Mouse (Mus musculus): ENCODE measurements around the gene Ltbp4. TPM values are rescaled to one million over a fixed set of nuclear protein-coding genes. Genes with fewer than 3 reads are reported as not detected.

Ltbp4 gene
- total RNA-seq, 2 experiments from 2014 or later: 55.8 to 66.9 TPM

- DNase-seq (ENCODE audit: low spot score): no peak
These were observed 9.3 kb downstream of the Ltbp4 start for GRCm38 (mm10) chr7:27328161-27328560.

- no peak for DNase-seq (ENCODE audit: low spot score)
These were observed 10.0 kb downstream of the Ltbp4 start for GRCm38 (mm10) chr7:27327500-27327899.

GRCm38 (mm10) chr7:27326101-27326880, 11.2 kb downstream of the Ltbp4 start:
- DNase-seq (ENCODE audit: low spot score): peak; percentile 59

GRCm38 (mm10) chr7:27325697-27326096, 11.8 kb downstream of the Ltbp4 start:
- peak; percentile 87 for DNase-seq (ENCODE audit: low spot score)

- no peak for DNase-seq (ENCODE audit: low spot score)
These were observed 12.6 kb downstream of the Ltbp4 start for GRCm38 (mm10) chr7:27324928-27325327.

- DNase-seq (ENCODE audit: low spot score): no peak
These were observed 13.3 kb downstream of the Ltbp4 start for GRCm38 (mm10) chr7:27324161-27324560.

GRCm38 (mm10) chr7:27323001-27323400, 14.5 kb downstream of the Ltbp4 start:
- no peak for DNase-seq (ENCODE audit: low spot score)

- no peak for DNase-seq (ENCODE audit: low spot score)
These were observed 15.2 kb downstream of the Ltbp4 start for GRCm38 (mm10) chr7:27322291-27322690.

- DNase-seq (ENCODE audit: low spot score): no peak
These were observed 18.1 kb downstream of the Ltbp4 start for GRCm38 (mm10) chr7:27319411-27319810.

- DNase-seq (ENCODE audit: low spot score): peak; percentile 91
These were observed 21.5 kb downstream of the Ltbp4 start for GRCm38 (mm10) chr7:27315958-27316357.

- no peak for DNase-seq (ENCODE audit: low spot score)
These were observed 23.1 kb downstream of the Ltbp4 start for GRCm38 (mm10) chr7:27314393-27314792.

- no peak for DNase-seq (ENCODE audit: low spot score)
These were observed 25.7 kb downstream of the Ltbp4 start for GRCm38 (mm10) chr7:27311651-27312284.

- no peak for DNase-seq (ENCODE audit: low spot score)
These were observed 26.4 kb downstream of the Ltbp4 start for GRCm38 (mm10) chr7:27310996-27311535.

- no peak for DNase-seq (ENCODE audit: low spot score)
These were observed 27.2 kb downstream of the Ltbp4 start for GRCm38 (mm10) chr7:27310306-27310705.

GRCm38 (mm10) chr7:27309832-27310231, 27.7 kb downstream of the Ltbp4 start:
- DNase-seq (ENCODE audit: low spot score): no peak

GRCm38 (mm10) chr7:27308821-27309549, 28.5 kb downstream of the Ltbp4 start:
- no peak for DNase-seq (ENCODE audit: low spot score)

- DNase-seq (ENCODE audit: low spot score): no peak
These were observed 29.9 kb downstream of the Ltbp4 start for GRCm38 (mm10) chr7:27307551-27307950.

- DNase-seq (ENCODE audit: low spot score): no peak
These were observed 31.0 kb downstream of the Ltbp4 start for GRCm38 (mm10) chr7:27306161-27307160.

GRCm38 (mm10) chr7:27305091-27305730, 32.3 kb downstream of the Ltbp4 start:
- DNase-seq (ENCODE audit: low spot score): no peak

- peak; percentile 80 for DNase-seq (ENCODE audit: low spot score)
These were observed 35.3 kb downstream of the Ltbp4 start for GRCm38 (mm10) chr7:27302172-27302571.
